Mouse (Mus musculus) spleen, postnatal 10 days (tissue): ENCODE data around the gene Rbm15.
"Not testable (repeated sequence)": the region's sequence is repeated elsewhere in the genome, so short reads cannot be mapped to it uniquely, and the experiment has no call there.

Experiments
- DNase-seq, 2 experiments: peaks; one replicate each; pipeline ENCODE4 v3.0.0; 2021 to 2022; ENCODE audit warnings: low spot score in 2 of 2

The Rbm15 gene

DNA sequence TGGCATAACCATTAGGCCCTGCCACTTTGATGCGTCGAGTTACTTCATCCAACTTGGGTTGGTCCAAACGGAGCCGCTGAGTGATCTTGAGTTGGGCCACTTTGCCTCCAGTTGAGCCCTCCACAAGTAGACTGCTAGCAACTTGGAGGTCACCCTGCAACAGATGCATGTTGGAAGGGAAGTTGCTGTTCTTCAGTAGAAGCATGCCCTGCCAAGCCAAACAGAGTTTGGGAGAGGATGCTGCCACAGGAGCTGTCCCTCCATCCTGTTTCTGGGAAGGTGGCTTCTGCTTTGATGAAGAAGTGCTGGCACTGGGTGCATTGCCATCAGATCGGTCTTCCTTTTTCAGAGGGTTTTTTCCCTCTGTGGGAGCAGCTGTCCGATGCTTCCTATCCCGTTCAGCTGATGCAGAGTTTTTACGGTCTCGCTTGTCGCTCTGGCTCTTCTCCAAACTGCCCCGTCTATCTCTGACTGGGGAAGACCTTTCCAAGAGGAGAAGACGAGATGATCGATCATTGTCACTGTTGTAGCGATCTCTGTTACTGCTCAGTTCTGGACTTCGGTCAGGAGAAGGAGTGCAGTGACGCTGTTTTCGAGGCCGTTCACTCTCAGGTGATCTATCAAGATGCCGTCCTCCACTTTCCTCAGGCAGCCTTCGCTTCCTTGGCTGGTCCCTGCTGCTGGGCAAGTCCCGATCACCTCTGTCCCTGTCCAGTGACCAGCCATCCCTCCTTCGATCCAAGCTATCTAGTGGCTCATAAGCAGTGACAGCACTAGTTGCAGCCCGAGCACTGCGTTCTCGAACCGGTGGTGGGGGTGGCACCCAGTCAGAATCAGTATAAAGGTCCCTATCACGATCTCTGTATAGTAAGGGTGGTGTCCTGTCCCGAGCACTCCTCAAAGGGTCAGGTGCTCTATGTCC lies 2.7 kb downstream of the Rbm15 start:
- DNase-seq: peak in 1 of 2 experiments; percentile 14

GRCm38 (mm10) chr3:107326442-107326841 lies 7.0 kb downstream of the Rbm15 start:
- DNase-seq: no peak

DNA sequence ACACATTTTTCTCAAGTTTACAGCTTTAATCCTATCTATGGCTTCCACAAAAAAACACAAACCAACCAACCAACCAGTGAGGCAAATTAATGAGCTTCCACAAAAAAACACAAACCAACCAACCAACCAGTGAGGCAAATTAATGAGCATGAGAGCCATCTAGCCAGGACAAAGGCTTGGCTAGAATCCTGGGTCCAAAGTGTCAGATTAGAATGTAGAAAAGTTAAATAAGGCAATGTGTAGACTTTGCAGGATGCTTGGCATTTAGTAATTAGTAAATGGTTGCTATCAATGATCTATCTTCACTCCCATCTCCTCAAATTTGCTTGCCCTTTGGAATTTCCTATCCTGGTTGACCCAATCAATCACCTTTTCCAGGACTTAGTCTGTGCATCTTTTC lies 11.7 kb downstream of the Rbm15 start:
- no peak for DNase-seq

- DNase-seq: no peak
Measured at GRCm38 (mm10) chr3:107321141-107321540, 12.3 kb downstream of the Rbm15 start.

GRCm38 (mm10) chr3:107317338-107317737 lies 16.1 kb downstream of the Rbm15 start:
- DNase-seq: no peak

- not testable (repeated sequence) for DNase-seq
Measured at GRCm38 (mm10) chr3:107296917-107297316, 36.6 kb downstream of the Rbm15 start.

DNA sequence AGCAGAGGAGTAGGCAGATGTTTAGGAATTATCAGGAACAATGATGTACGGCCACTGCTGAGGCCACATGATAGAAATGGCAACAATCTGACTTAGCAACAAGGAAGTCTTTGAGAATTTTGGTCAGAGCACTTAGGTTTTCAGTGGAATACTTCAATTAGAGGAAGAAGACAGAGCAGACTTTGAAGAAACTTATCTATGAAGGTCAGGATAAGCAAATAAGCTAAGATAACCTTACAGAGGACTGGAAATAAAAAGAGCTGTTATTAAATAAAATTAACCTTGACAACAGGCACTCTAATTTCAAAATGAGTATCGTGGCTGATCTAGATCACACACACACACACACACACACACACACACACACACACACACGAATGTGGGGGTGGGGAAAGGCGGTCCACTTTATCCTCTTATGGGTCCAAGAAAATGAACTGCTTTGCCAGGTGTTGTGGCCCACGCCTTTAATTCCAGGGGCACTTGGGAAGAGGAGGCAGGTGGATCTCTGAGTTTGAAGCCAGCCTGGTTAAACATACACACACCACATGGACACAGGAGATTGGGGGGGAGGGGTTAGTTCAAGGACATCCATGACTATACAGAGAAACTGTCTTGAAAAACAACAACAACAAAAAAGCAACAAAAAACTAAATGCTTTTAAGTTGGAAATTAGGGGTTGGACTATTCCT lies 37.7 kb downstream of the Rbm15 start:
- DNase-seq: no peak

- DNase-seq: no peak
Measured at GRCm38 (mm10) chr3:107290764-107291381, 42.6 kb downstream of the Rbm15 start, which contains the start of gene Slc16a4. Slc16a4 (plus strand) TSS chr3:107291230.

DNA sequence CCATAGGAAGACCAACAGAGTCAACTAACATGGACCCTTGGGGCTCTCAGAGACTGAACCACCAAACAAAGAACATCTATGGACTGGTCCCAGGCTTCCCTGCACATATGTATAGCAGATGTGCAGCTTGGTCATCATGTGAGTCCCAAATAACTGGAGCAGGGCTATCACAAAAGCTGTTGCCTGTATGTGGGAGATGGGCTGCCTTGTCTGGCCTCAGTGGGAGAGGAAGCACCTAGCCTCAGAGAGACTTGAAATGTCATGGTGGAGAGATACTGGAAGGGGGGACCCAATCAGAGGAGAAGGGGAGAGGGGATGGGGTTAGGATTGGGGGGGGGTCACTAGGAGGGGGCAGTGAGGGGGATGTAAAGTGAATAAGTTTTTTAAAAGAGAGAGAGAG lies 46.1 kb downstream of the Rbm15 start:
- DNase-seq: no peak

GRCm38 (mm10) chr3:107286123-107286522 lies 47.4 kb downstream of the Rbm15 start:
- DNase-seq: no peak

DNA sequence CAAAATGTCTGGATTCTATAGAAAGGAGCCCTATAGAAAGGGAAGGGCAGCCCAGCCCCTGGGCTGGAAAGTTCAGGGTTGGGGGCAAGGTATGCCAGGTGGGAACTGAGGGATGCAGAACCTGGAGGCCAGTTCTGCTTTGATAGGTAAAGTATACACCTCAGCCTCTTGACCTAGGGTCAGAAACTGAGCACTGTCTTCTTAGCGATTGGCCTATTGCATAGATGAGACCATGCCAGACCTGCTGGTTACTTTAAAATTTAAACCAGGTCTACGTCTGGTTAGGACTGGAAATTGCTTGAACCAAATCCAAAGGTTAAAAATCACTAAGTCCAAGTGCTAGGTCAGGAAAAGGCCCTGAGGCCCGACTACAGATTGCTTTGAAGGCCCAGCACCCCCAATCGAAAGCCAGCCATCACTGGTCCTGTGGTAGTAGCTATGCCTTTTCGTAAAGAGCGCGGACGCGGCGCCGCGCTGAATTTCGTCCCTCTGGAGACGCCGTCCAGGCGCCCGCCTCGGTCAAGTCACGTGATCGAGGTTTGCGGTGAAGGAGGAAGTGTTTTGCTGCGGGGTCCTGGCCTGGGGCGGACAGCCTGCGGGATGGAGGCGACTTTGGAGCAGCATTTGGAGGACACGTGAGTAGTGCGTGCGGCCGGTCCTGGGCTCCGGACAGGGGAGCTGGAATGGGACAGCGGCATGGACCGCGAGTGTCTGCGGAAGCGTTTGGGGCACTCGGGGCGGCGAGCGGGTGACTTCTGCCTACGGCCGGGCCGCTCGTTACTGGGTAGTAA lies 54.8 kb downstream of the Rbm15 start, which contains the start of gene Lamtor5:
Gene Lamtor5 (plus strand): TSS at position 380 of the 791 bp plus-strand sequence.
- peak; percentile 88 to 91 for DNase-seq

- no peak for DNase-seq
Measured at GRCm38 (mm10) chr3:107276626-107277025, 56.8 kb downstream of the Rbm15 start.

GRCm38 (mm10) chr3:107275996-107276395 lies 57.5 kb downstream of the Rbm15 start:
- DNase-seq: no peak
